Mouse (Mus musculus): ENCODE data around the gene Mroh2a. TPM values are rescaled to one million over a fixed set of nuclear protein-coding genes. Genes with fewer than 3 reads are reported as not detected.
A peak's percentile ranks its signal among the peaks of the same experiment; 100 is the strongest.

Gene Mroh2a
- polyA plus RNA-seq, 1 experiment from 2014 or later: 1.3 TPM

DNA sequence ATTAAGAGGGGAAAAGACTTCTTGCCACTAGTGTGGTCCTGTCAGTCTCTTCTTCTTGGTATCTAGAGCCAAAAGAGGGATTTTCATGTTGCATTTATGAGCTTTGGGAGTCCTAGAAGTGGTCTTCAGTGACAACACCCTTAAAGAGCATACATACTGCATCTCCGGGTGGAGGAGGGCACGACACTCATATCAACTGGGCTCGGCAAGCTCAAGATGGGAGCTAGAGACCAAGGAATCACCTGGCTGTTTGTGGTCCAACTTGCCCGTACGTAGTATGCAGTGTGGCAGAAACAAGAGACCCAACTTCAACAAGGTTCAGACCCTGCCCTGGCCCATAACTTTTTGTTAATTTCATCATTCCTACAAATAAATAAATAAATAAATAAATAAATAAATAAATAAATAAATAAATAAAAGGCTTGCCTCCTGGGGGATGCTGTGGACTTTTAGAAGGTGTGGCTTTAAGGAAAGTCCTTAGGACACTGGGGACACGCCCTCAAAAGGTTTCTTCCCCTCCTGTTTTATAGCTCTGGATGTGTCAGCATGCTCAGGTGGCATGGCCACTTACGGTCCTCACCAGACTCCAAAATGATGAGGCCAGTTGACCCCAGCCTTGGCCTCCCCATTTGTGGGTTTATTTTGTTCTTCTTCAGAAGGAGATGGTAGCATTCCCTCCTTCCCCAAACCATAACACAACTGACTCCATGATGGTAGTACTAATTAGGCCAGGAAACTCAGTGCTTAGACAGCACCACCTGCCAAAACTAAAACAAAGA lies 70.9 kb downstream of the Mroh2a start:
- Histone ChIP-seq H3K4me1 (no peaks in the 10 kb centered on the region), H3K27ac (no peak overlapping the region), H3K9ac (no peak overlapping the region), H3K27me3 (no peaks in the 10 kb centered on the region), H3K9me3 (replicated peaks) (peaks cover 79% of the 10 kb centered on the region), H3K36me3 (no peaks in the 10 kb centered on the region), H3K4me3 (no peak overlapping the region), H3K4me2 (replicated peaks) (no peak overlapping the region)
- ATAC-seq (ENCODE audit: low FRiP score): no peak
- 64% methylated on average over 7 of the region's 7 CpGs for WGBS

DNA sequence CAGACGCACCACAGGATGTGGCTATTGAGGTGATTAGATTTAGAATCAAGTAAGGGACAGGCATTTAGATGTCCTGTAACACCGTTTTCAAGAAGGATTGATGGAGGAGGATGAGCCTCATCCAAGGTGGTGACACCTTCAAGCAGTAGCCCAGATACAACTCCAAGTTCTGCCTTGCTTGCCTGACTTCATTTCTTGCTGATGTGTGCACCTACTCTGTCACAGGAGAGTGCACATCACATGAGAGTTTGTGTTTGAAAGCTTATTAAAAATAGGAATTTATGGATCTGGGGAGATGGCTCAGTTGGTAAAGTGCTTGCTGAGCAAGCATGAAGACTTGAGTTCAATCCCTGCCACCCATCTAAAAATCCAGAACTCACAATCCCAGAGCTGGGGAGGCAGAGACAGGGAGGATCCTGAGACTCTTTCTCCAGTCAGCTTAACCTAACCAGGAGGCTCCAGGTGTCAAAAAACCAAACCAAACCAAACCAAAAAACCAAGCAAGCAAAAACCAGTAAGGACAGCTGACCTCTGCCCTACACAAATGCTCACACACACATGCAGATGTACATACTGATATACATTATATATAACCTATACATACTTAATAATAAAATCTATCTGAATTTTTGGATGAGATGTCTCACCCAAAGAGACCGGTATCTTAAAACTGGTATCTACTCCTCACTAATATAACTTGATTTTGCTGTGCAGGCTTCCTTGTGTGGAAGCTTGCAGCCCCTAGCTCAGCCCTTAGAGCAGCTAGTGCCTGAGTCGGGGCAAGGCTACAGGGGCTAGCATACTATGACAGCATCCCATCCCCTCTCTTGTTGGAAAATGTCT lies 72.1 kb downstream of the Mroh2a start:
- Histone ChIP-seq H3K27me3 (no peaks in the 10 kb centered on the region), H3K4me3 (no peak overlapping the region), H3K36me3 (no peaks in the 10 kb centered on the region), H3K9me3 (replicated peaks) (peaks cover 88% of the 10 kb centered on the region), H3K4me1 (no peaks in the 10 kb centered on the region), H3K4me2 (replicated peaks) (no peak overlapping the region), H3K9ac (no peak overlapping the region), H3K27ac (no peak overlapping the region)
- 64% methylated on average over 4 of the region's 4 CpGs for WGBS
- ATAC-seq (ENCODE audit: low FRiP score): no peak

DNA sequence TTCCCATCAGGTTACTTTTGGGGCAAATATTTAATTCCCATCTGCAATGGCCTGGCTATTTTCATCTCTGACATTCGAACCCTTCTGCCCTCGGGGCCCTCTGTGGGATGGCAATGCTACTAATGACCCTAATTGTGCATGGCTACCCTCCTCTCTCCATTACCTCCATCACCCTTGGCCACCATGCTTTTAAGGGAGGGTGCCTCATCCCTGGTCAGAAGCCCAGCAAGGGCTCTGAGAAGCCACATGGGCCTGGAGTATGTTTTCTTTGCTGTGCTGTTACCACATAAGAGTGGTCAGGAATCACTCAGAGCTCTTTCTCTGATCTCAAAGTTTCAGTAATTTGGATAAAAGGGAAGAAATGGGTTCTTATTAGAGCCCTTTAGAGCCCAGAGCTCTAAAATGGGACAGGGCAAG lies 72.8 kb downstream of the Mroh2a start:
- Histone ChIP-seq H3K9ac (no peak overlapping the region), H3K27ac (no peak overlapping the region), H3K4me1 (no peaks in the 10 kb centered on the region), H3K4me3 (no peak overlapping the region), H3K9me3 (replicated peaks) (peaks cover 91% of the 10 kb centered on the region), H3K36me3 (no peaks in the 10 kb centered on the region), H3K27me3 (no peaks in the 10 kb centered on the region), H3K4me2 (replicated peaks) (no peak overlapping the region)
- 82% methylated on average over 2 of the region's 2 CpGs for WGBS
- ATAC-seq (ENCODE audit: low FRiP score): no peak; the same call in 1 of the 2 replicates

DNA sequence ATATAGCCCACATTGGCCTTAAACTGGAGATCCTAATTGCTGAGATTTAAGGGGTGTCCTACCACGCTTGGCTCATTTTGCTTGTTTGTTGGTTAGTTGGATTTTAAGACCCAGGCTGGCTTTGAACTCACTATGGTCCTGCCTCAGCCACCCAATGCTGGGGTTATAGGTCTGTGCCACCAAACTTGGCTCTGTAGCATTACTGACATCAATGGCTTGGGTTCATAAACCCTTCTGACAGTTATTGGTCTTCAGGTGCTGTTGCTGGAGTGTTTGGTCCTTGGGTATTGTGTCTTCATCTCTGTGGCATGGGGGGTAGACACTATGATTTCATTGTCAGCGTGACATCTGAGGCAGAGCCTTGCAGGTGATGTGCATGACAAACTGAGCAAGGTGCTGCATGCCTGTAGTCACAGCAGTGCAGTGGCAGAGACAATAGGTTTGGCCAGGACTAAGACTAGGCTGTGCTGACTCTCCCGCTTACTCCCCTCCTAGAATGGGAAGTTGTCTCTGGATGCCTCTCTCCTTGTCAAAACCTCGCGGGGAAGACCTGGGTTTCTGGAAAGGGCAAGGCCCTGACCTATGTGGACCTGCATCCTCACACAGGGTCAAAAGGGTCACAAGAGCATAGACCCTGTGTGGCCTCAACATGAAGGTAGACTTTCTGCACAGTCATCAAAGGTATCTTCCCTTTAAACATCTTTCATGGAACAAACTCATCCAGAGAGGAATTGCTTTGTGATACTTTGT lies 73.7 kb downstream of the Mroh2a start:
- Histone ChIP-seq H3K4me2 (replicated peaks) (no peak overlapping the region), H3K4me3 (no peak overlapping the region), H3K27ac (no peak overlapping the region), H3K9ac (no peak overlapping the region), H3K9me3 (replicated peaks) (peaks cover 94% of the 10 kb centered on the region), H3K36me3 (no peaks in the 10 kb centered on the region), H3K27me3 (no peaks in the 10 kb centered on the region), H3K4me1 (no peaks in the 10 kb centered on the region)
- peak; percentile 5; the same call in 1 of the 2 replicates for ATAC-seq (ENCODE audit: low FRiP score)
- WGBS: 44% methylated on average over 5 of the region's 5 CpGs

DNA sequence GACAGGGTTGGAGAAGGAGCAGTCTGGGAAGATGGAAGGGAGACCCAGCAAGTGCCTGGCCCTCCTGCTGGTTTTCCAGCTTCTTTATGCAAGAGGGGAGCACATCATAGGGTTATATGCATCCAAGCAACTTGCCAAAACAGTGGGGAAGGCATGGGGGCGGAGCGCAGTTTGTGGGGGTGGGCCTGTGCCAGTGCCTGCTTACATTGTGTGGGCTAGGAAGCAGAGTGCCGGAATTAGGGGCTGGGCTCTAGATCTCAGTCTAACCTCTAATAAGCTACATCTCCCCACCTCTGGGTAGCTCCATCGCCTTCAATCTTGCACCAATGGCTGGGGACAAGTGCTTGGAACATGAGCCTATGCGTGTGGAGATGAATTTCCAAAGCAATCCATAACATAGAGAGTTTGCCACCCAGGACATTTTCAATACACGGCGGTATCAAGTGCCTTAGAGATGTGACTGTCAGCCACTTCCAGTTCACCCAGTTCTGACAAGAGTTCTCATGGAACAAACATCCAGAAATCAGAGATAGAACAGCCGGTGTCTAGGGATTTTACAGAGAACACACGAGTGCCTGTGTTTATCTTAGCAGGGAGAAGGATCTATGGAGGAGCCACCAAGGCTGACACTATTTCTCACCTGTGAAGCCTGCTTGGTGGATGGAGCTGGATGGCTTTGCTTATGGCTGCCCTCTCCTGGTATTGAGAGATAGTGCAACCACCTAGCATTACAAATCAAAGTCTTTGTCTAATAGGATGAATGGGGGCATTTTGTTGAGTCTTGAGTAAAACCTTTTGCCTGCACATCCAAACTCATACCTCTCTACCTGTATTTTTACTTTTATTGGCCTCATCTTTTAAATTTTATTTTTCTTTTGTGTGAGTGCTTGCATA lies 74.6 kb downstream of the Mroh2a start:
- Histone ChIP-seq H3K4me1 (no peaks in the 10 kb centered on the region), H3K27me3 (no peaks in the 10 kb centered on the region), H3K4me3 (no peak overlapping the region), H3K27ac (no peak overlapping the region), H3K4me2 (replicated peaks) (no peak overlapping the region), H3K9ac (no peak overlapping the region), H3K9me3 (replicated peaks) (peaks cover 94% of the 10 kb centered on the region), H3K36me3 (no peaks in the 10 kb centered on the region)
- peak; percentile 12; the same call in 1 of the 2 replicates for ATAC-seq (ENCODE audit: low FRiP score)
- 69% methylated on average over 9 of the region's 9 CpGs for WGBS

DNA sequence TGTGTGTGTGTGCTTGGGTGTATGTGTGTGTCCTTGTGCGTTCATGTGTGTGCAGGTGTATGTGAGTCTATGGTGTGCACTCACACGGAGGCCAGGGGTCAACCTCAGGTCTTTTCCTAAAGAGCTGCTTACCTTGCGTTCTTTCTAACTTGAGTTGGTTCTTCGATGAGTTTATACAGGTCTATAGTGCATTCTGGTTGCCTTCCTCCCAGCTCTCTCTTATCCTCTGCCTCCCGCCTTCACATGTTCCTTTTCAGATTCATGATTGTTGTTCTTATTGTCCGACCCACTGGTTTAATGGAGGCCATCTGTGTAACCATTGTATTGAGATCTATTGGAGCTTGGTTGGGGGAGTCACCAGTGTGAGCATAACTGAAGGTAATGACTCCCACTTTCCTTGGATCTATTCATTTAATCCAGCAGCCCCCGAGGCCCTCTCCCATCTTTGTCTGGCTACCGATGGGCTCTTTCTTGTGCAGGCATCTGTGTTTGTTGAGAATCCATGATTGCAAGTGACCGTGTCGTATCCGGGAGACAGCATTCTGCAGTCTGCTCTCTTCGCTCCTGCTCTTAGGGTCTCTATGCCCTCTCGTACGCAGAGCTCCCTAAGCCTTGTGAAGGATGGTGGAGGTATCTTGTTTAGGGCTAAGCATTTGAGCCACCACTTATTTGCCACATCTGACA lies 75.4 kb downstream of the Mroh2a start:
- Histone ChIP-seq H3K27ac (no peak overlapping the region), H3K4me2 (replicated peaks) (no peak overlapping the region), H3K9me3 (replicated peaks) (peaks cover 94% of the 10 kb centered on the region), H3K36me3 (no peaks in the 10 kb centered on the region), H3K9ac (no peak overlapping the region), H3K4me3 (no peak overlapping the region), H3K27me3 (no peaks in the 10 kb centered on the region), H3K4me1 (no peaks in the 10 kb centered on the region)
- WGBS: 65% methylated on average over 14 of the region's 14 CpGs
- ATAC-seq (ENCODE audit: low FRiP score): 0 out of 2 replicates have a peak, but pooled peaks have one; percentile 6

DNA sequence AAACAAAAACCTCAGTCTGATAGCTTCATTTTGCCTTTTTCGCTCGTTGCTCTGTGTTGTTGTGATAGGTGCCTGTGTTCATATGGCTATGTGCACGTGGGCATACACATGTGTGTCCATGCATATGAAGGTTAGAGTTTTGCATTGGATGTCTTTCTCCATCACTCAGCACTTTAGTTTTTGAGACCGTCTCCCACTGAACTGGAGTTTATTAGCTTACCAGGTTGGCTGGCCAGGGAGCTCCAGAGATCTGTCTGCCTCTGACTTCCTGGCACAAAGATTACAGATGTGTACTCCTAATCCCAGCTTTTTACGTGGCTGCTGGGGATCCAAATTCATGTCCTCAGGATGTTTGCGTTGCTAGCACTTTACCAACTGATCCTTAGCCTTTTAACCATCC lies 77.0 kb downstream of the Mroh2a start:
- Histone ChIP-seq H3K4me1 (no peaks in the 10 kb centered on the region), H3K9me3 (replicated peaks) (peaks cover 95% of the 10 kb centered on the region), H3K36me3 (no peaks in the 10 kb centered on the region), H3K9ac (no peak overlapping the region), H3K27ac (no peak overlapping the region), H3K4me3 (no peak overlapping the region), H3K27me3 (no peaks in the 10 kb centered on the region), H3K4me2 (replicated peaks) (no peak overlapping the region)
- ATAC-seq (ENCODE audit: low FRiP score): no peak
- 65% methylated on average over 6 of the region's 6 CpGs for WGBS

DNA sequence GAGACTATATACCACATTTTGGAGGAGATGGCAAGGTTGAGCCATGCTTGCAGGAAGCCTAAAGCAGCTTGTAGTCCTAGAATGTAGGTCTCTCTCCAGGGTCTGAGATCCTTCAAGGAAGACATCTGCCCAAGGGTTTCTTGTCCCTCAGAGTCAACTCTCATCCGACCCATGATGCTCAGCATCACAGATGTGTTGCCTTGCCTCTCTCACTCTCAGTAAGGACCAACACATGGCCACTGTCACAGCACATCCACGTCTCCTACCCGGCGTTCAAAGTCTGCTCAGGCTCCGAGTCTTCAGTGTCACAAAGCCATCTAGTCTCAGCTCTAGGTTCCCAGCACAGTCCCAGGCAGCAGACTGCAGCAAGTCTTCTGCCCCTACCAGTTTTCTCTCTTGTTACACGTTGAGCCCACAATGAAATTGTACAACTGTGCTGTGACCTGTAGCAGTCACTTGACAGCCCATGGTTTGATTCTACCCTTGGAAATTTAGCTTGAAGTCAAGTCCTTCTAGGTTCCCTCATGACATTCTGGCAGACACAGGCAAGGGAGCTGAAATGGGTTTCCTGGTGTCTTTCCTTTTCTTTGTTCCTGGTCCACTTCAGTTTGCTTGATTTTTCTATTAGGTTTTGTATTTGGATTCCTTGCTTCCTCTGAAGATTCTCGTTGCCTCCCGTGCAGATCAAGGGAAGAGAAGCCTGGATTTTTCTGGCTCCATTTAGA lies 77.6 kb downstream of the Mroh2a start:
- 60% methylated on average over 8 of the region's 8 CpGs for WGBS

DNA sequence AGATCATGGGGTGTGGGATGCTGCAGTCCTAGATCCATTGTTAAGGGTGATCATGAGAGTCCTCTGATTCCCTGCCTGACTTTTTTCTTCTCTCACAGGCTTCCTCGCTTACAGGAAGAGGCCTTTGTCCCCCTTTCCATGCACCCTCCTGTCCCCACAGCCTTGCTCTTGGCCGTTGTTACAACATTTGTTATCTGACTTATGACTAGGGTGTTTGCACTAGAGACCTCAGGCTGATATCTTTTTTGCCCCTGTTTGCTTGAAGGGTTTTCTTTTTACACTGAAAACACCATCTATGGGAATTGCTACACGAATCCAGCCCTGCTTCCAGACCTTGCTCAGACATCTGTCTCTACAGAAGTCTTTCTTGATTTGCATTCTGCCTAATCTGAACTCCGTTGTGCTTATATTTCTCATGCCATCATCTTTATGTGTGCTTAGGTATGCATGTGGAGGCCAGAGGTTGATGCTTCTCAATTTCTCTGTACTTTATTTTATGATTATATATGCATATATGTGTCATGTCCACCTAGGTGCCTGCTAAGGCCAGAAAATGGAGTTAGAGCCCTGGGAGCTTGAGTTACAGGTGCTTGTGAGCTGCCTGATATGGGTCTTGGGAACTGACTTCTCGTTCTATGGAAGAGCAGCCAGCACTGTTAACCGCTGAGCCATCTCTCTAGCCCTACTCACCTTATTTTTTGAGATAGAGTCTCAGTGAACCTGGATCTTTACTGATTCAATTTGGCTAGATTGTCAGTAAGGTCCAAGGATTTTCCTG lies 78.4 kb downstream of the Mroh2a start:
- Histone ChIP-seq H3K36me3 (no peaks in the 10 kb centered on the region), H3K27me3 (no peaks in the 10 kb centered on the region), H3K9ac (no peak overlapping the region), H3K4me2 (replicated peaks) (no peak overlapping the region), H3K9me3 (replicated peaks) (peaks cover 95% of the 10 kb centered on the region), H3K27ac (no peak overlapping the region), H3K4me1 (no peaks in the 10 kb centered on the region), H3K4me3 (no peak overlapping the region)
- ATAC-seq (ENCODE audit: low FRiP score): no peak
- 51% methylated on average over 6 of the region's 6 CpGs for WGBS

More for the DNA sequence above, 77.6 kb downstream of the Mroh2a start:
- H3K4me2 ChIP-seq (replicated peaks): no peak overlapping the region
- no peaks in the 10 kb centered on the region for H3K36me3 ChIP-seq
- H3K27me3 ChIP-seq: no peaks in the 10 kb centered on the region
- H3K9ac ChIP-seq: no peak overlapping the region
- H3K9me3 ChIP-seq (replicated peaks): peaks cover 95% of the 10 kb centered on the region
- no peak overlapping the region for H3K27ac ChIP-seq
- no peak overlapping the region for H3K4me3 ChIP-seq
- ATAC-seq (ENCODE audit: low FRiP score): no peak
- H3K4me1 ChIP-seq: no peaks in the 10 kb centered on the region

DNA sequence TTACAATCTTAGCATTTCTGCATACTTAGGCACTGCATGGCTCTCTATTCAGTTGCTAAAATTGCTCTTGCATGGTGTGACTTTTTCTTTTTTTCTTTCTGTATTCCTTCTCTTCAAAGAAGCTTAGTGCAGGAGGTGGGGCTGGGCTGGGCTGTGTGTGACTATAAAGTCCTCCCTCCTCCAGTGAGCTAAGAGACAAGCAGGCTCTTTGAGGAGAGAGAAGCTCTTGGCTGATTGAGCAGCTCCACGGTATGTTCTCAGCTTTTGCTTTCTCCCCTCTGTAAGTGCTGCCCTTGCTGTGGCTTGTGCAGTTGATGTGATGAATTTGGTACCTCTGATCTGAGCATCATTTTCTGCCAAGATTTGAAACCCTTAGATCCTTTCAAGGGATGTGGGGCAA lies 79.8 kb downstream of the Mroh2a start:
- no peak for ATAC-seq (ENCODE audit: low FRiP score)
- Histone ChIP-seq H3K9me3 (replicated peaks) (peaks cover 85% of the 10 kb centered on the region), H3K27ac (no peak overlapping the region), H3K36me3 (no peaks in the 10 kb centered on the region), H3K4me1 (no peaks in the 10 kb centered on the region), H3K9ac (no peak overlapping the region), H3K4me2 (replicated peaks) (no peak overlapping the region), H3K4me3 (no peak overlapping the region), H3K27me3 (no peaks in the 10 kb centered on the region)
- WGBS: 68% methylated on average over 1 of the region's 1 CpGs
